In genomic region chr15:81961078-81961451, GRCm38 (mm10) we compare ENCODE assay signal across 1 mouse cellular context.
TF ChIP-seq lines count a peak whose summit lies in the region.

No protein-coding gene starts in this region.

TF ChIP-seq in CH12.LX, 34 proteins besides CTCF, POLR2A, EP300 and RAD21 (continued from another document):
- TF ChIP-seq GABPA (IDR thresholded peaks at IDR 0.05; ENCODE audit: insufficient replicate concordance, low read depth, low read length) (no peak), MXI1 (IDR thresholded peaks at IDR 0.05; ENCODE audit: low read depth, low read length) (no peak), TCF12 (IDR thresholded peaks at IDR 0.05; ENCODE audit: low read depth, low read length) (no peak), SIN3A (IDR thresholded peaks at IDR 0.05; ENCODE audit: low read length) (no peak), ZMIZ1 (IDR thresholded peaks at IDR 0.05; ENCODE audit: low read depth, low read length) (no peak), NRF1 (IDR thresholded peaks at IDR 0.05; ENCODE audit: low read depth, low read length) (no peak), TBP (conservative IDR thresholded peaks at IDR 0.05; ENCODE audit: low read depth, low read length) (no peak), MEF2A (IDR thresholded peaks at IDR 0.05; ENCODE audit: borderline replicate concordance, low read depth, low read length) (no peak), USF1 (IDR thresholded peaks at IDR 0.05; ENCODE audit: low read depth, low read length) (no peak), POLR2AphosphoS2 (IDR thresholded peaks at IDR 0.05; ENCODE audit: low read depth, low read length) (no peak), RCOR1 (conservative IDR thresholded peaks at IDR 0.05; ENCODE audit: low read depth, low read length) (no peak)
